Mouse (Mus musculus): ENCODE measurements around the gene Trpc4ap.

DNA sequence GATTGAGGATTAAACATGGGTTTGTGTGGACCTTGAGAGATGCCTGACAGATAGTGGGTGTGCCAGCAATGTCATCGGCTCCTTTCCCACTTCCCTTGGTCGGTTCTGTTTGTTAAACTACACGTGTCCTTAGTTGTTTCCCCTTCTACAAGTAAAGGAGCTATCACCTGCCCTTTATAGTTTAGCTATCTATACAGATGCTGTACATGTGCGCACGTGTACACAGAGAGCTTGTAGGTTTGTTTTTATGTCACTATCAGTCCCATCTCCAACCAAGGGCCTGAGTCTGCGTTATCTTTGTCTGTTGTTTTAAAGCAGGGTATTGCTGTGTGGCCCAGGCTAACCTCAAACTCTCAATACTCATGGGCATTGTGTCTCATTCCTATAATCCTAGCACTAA is 68.2 kb downstream of the Trpc4ap start:
- TF ChIP-seq POLR2A (IDR thresholded peaks at IDR 0.05; ENCODE audit: borderline replicate concordance, extremely low read depth, insufficient read depth, insufficient read length, poor library complexity, severe bottlenecking) = no peak
- TF ChIP-seq CTCF (IDR thresholded peaks at IDR 0.05; ENCODE audit: borderline replicate concordance, extremely low read depth, insufficient read depth, insufficient read length) = no peak

Measured in brain, embryonic 14.5 days (tissue).